20 mouse cellular contexts compared by ENCODE assay signal in genomic region chr3:148324911-148325621, GRCm38 (mm10).
A peak's percentile ranks its signal among the peaks of the same experiment; 100 is the strongest.
DNase-seq lines count a peak whose midpoint lies in the region; ATAC-seq and TF ChIP-seq lines count a peak whose summit lies in the region.
"Had no signal": no experiment of that assay in that cellular context is flagged by ENCODE, and none has a peak within 500 bp of the region (broad histone marks: within the 10 kb centered on the region; RNA-seq: fewer than 3 reads in every experiment).

No protein-coding gene starts in this region.

- H3K27me3 ChIP-seq in forebrain, embryonic 16.5 days (replicated peaks; ENCODE audit: control insufficient read depth, insufficient read depth, low read length): no peaks in the 10 kb centered on the region
- H3K27me3 ChIP-seq: embryonic facial prominence, embryonic 12.5 days; forebrain, embryonic 13.5 days; forebrain, embryonic 15.5 days had no signal

- H3K4me1 ChIP-seq in bone marrow macrophage, adult 2 months (ENCODE audit: control insufficient read depth, insufficient read depth, low read length): peaks cover 10% of the 10 kb centered on the region
- H3K4me1 ChIP-seq in forebrain, embryonic 16.5 days (replicated peaks; ENCODE audit: control insufficient read depth, insufficient read depth, low read length): no peaks in the 10 kb centered on the region
- H3K4me1 ChIP-seq: embryonic facial prominence, embryonic 10.5 days; embryonic facial prominence, embryonic 12.5 days; forebrain, embryonic 13.5 days; forebrain, embryonic 15.5 days had no signal

- no peaks in the 10 kb centered on the region for H3K36me3 ChIP-seq in forebrain, embryonic 16.5 days (ENCODE audit: control insufficient read depth, insufficient read depth)
- H3K36me3 ChIP-seq: embryonic facial prominence, embryonic 10.5 days; embryonic facial prominence, embryonic 12.5 days; forebrain, embryonic 15.5 days had no signal

- peak; percentile 76; the same call in 1 of the 2 replicates for ATAC-seq in common myeloid progenitor, adult 5-6 weeks (replicated peaks; ENCODE audit: low read depth, poor library complexity, severe bottlenecking)
- ATAC-seq in hematopoietic stem cell, adult 5-6 weeks (replicated peaks in 1 of 2; ENCODE audit: insufficient read depth in 1 of 2, low FRiP score in 2 of 2, low TSS enrichment in 1 of 2, low read depth in 1 of 2, poor library complexity in 2 of 2, severe bottlenecking in 2 of 2): peak; percentile 10 to 17; a peak in 1 of 4 replicates
- peak; percentile 79 for ATAC-seq in megakaryocyte, adult 5-6 weeks (ENCODE audit: poor library complexity, severe bottlenecking)
- ATAC-seq in cerebellum, adult (ENCODE audit: insufficient number of reproducible peaks, low FRiP score, low TSS enrichment): no peak
- ATAC-seq in forebrain, embryonic 16.5 days: no peak
- ATAC-seq: forebrain, embryonic 13.5 days; forebrain, embryonic 15.5 days had no signal

- no peak for TF ChIP-seq CTCF in bone marrow macrophage, adult 2 months (IDR thresholded peaks at IDR 0.05; ENCODE audit: low read depth, low read length)

- no peak for DNase-seq in embryo, embryonic 11 days
- DNase-seq in kidney, postnatal 14 days: no peak
- DNase-seq: adrenal gland, adult 8-10 months; adrenal gland, postnatal 14 days; adrenal gland, postnatal 36 days; cerebellum, adult 11-12 months; cerebellum, adult 2 months; cerebellum, adult 9-10 months; cerebellum, postnatal 10 days; cerebellum, postnatal 25 days had no signal

- no peaks in the 10 kb centered on the region for H3K9me3 ChIP-seq in forebrain, embryonic 16.5 days (ENCODE audit: control insufficient read depth, low read length)
- H3K9me3 ChIP-seq: embryonic facial prominence, embryonic 10.5 days; embryonic facial prominence, embryonic 12.5 days; forebrain, embryonic 13.5 days; forebrain, embryonic 15.5 days had no signal

- 94% methylated on average over 2 of the region's 2 CpGs for WGBS in forebrain, embryonic 16.5 days

- no peak for TF ChIP-seq POLR2A in bone marrow macrophage, adult 2 months (IDR thresholded peaks at IDR 0.05; ENCODE audit: borderline replicate concordance, low read depth, low read length)

- no peak overlapping the region for H3K9ac ChIP-seq in forebrain, embryonic 16.5 days (replicated peaks; ENCODE audit: low read depth, low read length)
- H3K9ac ChIP-seq: embryonic facial prominence, embryonic 12.5 days; forebrain, embryonic 13.5 days; forebrain, embryonic 15.5 days had no signal

- H3K4me2 ChIP-seq in forebrain, embryonic 16.5 days (ENCODE audit: low read length): no peak overlapping the region
- H3K4me2 ChIP-seq: embryonic facial prominence, embryonic 12.5 days; forebrain, embryonic 13.5 days; forebrain, embryonic 15.5 days had no signal

- peak overlapping the region; percentile 81 for H3K27ac ChIP-seq in bone marrow macrophage, adult 2 months (ENCODE audit: insufficient read depth, low read depth, low read length)
- H3K27ac ChIP-seq in forebrain, embryonic 16.5 days (ENCODE audit: low read length): no peak overlapping the region
- H3K27ac ChIP-seq: embryonic facial prominence, embryonic 10.5 days; embryonic facial prominence, embryonic 12.5 days; forebrain, embryonic 13.5 days; forebrain, embryonic 15.5 days had no signal

- H3K4me3 ChIP-seq in bone marrow macrophage, adult 2 months (ENCODE audit: insufficient read depth, low read length): no peak overlapping the region
- no peak overlapping the region for H3K4me3 ChIP-seq in forebrain, embryonic 16.5 days (replicated peaks; ENCODE audit: low read length)
- H3K4me3 ChIP-seq: embryonic facial prominence, embryonic 10.5 days; embryonic facial prominence, embryonic 12.5 days; forebrain, embryonic 13.5 days; forebrain, embryonic 15.5 days had no signal

Comparison
In these comparisons a context has a peak if more than half of its experiments do, and no peak if none do; other contexts are left out.
1. ATAC-seq: peak in common myeloid progenitor, adult 5-6 weeks (single experiment), hematopoietic stem cell, adult 5-6 weeks (2 of 2) and megakaryocyte, adult 5-6 weeks (single experiment); none in cerebellum, adult (single experiment) and forebrain, embryonic 16.5 days (single experiment).